Mouse (Mus musculus) kidney, embryonic 14.5 days (tissue): ENCODE data around the gene Nqo2. TPM values are rescaled to one million over a fixed set of nuclear protein-coding genes. Genes with fewer than 3 reads are reported as not detected.

Experiments
- ATAC-seq: fragments of 200-750 bp; cut with Nextera tagmentation; 2 replicates; pipeline ENCODE4 v1.8.0; 2017; ENCODE audit warnings: moderate number of reproducible peaks, mild to moderate bottlenecking, moderate TSS enrichment, moderate library complexity; ENCODE audit not compliant: low FRiP score, low TSS enrichment
- H3K27ac ChIP-seq: fragments of 300-500 bp; sonication (generic); 2 replicates; pipeline ENCODE4 v1.5.1; 2014; ENCODE audit warnings: low read depth, mild to moderate bottlenecking, low read length, moderate library complexity, mixed read lengths
- H3K27me3 ChIP-seq: fragments of 300-500 bp; sonication (generic); 2 replicates; pipeline ENCODE4 v1.6.1; 2014; ENCODE audit warnings: mild to moderate bottlenecking, low read length; ENCODE audit not compliant: control insufficient read depth, insufficient read depth
- H3K36me3 ChIP-seq: fragments of 300-500 bp; sonication (generic); 2 replicates; pipeline ENCODE4 v1.6.1; 2014; ENCODE audit warnings: low read length, mixed read lengths; ENCODE audit not compliant: control insufficient read depth, insufficient read depth
- H3K4me1 ChIP-seq: fragments of 300-500 bp; sonication (generic); 2 replicates; pipeline ENCODE4 v1.6.1; 2014; ENCODE audit warnings: low read length, mixed read lengths; ENCODE audit not compliant: control insufficient read depth, insufficient read depth
- H3K4me2 ChIP-seq: fragments of 300-500 bp; sonication (generic); replicated peaks from 2 replicates; pipeline ENCODE4 v1.6.1; 2014; ENCODE audit warnings: low read depth, mild to moderate bottlenecking, low read length
- H3K4me3 ChIP-seq: fragments of 300-500 bp; sonication (generic); 2 replicates; pipeline ENCODE4 v1.5.1; 2014; ENCODE audit warnings: mild to moderate bottlenecking, low read length
- H3K9ac ChIP-seq: fragments of 300-500 bp; sonication (generic); 2 replicates; pipeline ENCODE4 v1.6.1; 2014; ENCODE audit warnings: low read depth, mild to moderate bottlenecking, low read length, moderate library complexity
- H3K9me3 ChIP-seq: fragments of 300-500 bp; sonication (generic); 2 replicates; pipeline ENCODE4 v1.6.1; 2016; ENCODE audit warnings: low read length; ENCODE audit not compliant: control insufficient read depth
- WGBS: fragments of 180-500 bp; shearing (Covaris S2); extraction: QIAGEN DNeasy Blood & Tissue Kit; methylation state at CpG from one replicate; pipeline ENCODE4 v1.1.7; 2014; 5-methylcytosine and 5-hydroxymethylcytosine counted together
- polyA plus RNA-seq: library from polyadenylated mRNA; unstranded; fragments of >200 nt; fragmentation: Nextera tagmentation; extraction: Ambion mirVana; gene quantifications from 2 replicates; pipeline ENCODE4 v1.2.1, GENCODE M21; 2014

The Nqo2 gene
- polyA plus RNA-seq, 1 experiment from 2014 or later = 29.6 TPM

GRCm38 (mm10) chr13:33941288-33941808 lies 23.1 kb upstream of the Nqo2 start:
- Histone ChIP-seq H3K4me3 (no peak overlapping the region), H3K27me3 (no peaks in the 10 kb centered on the region), H3K9ac (no peak overlapping the region), H3K9me3 (no peaks in the 10 kb centered on the region), H3K4me2 (no peak overlapping the region), H3K4me1 (no peaks in the 10 kb centered on the region), H3K36me3 (no peaks in the 10 kb centered on the region), H3K27ac (no peak overlapping the region)
- 87% methylated on average over 5 of the region's 5 CpGs for WGBS
- no peak for ATAC-seq

DNA sequence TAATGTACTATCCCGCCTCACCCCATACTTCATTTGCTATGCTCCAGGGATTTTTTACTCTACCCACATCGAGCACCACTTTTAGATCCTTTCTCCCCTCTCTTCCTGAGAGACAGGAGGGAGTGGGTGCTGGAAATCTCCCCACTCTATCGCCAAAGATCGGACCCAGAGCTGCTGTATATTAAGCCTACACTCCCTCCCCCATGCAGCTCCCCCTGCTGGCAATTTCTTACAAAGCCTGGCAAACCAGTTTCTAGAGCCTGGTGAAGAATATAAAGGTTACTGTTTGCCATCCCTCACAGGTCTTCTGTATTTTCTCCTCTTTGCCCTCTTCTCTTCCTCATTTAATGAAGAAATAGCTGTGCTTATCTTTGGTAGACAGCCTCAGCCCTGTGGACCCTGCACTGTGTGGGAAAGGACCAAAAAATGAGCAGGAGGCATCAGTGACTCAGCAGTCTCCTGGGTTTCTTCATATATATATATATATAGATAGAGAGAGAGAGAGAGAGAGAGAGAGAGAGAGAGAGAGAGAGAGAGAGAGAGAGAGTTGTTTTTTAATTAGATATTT lies 22.2 kb upstream of the Nqo2 start:
- Histone ChIP-seq H3K9me3 (no peaks in the 10 kb centered on the region), H3K4me1 (no peaks in the 10 kb centered on the region), H3K4me3 (no peak overlapping the region), H3K27ac (no peak overlapping the region), H3K4me2 (no peak overlapping the region), H3K27me3 (no peaks in the 10 kb centered on the region), H3K36me3 (no peaks in the 10 kb centered on the region), H3K9ac (no peak overlapping the region)
- 42% methylated on average over 4 of the region's 4 CpGs for WGBS
- ATAC-seq = no peak

DNA sequence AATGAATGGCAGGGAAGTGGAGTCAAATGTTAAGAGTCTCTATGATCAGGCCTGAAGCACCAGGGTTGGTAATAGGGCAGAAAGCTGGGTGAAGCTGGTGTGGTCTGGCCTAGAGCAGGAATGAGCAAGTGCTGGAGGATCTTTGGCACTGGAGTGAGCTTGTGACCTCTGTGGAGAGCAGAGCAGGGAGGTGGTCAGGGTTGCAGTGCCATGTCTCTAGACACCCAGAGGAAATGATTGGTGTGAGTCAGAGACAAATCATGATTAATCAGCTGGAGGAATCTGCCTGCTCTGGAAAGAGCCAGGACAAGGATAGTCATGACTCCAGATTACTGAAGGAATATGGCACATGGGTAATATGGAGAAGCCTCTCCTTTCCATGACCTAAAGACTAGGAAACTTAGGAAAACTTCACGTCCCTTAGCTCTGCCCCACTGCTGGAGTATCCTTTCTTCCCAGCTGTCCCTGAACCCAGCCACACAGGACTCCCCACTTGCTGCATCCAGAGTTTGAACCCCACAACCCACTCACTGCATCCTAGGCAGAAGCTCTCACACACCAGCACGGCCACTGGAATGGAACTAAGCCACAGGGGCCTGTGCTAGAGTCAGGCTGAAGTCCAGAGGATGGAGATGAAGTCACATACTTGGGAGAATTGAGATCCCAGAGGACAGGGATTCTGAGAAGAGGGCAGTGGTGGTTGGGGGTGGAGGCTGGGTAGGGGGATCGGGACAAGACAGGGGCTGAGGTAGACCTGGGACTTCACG lies 13.0 kb upstream of the Nqo2 start:
- Histone ChIP-seq H3K4me2 (no peak overlapping the region), H3K4me1 (no peaks in the 10 kb centered on the region), H3K9ac (no peak overlapping the region), H3K4me3 (no peak overlapping the region), H3K36me3 (no peaks in the 10 kb centered on the region), H3K27me3 (no peaks in the 10 kb centered on the region), H3K27ac (no peak overlapping the region), H3K9me3 (no peaks in the 10 kb centered on the region)
- no peak for ATAC-seq
- WGBS = 85% methylated on average over 4 of the region's 4 CpGs

- Histone ChIP-seq H3K4me3 (no peak overlapping the region), H3K9me3 (no peaks in the 10 kb centered on the region), H3K4me1 (no peaks in the 10 kb centered on the region), H3K27ac (no peak overlapping the region), H3K9ac (no peak overlapping the region), H3K4me2 (no peak overlapping the region), H3K27me3 (no peaks in the 10 kb centered on the region), H3K36me3 (no peaks in the 10 kb centered on the region)
- no peak for ATAC-seq
- 24% methylated on average over 1 of the region's 1 CpGs for WGBS
Measured at GRCm38 (mm10) chr13:33952075-33952449, 12.4 kb upstream of the Nqo2 start.

- H3K36me3 ChIP-seq = no peaks in the 10 kb centered on the region
- H3K27me3 ChIP-seq = no peaks in the 10 kb centered on the region
- H3K9me3 ChIP-seq = no peaks in the 10 kb centered on the region
- no peak overlapping the region for H3K27ac ChIP-seq
- ATAC-seq = no peak
- 86% methylated on average over 2 of the region's 2 CpGs for WGBS
- no peak overlapping the region for H3K9ac ChIP-seq
- no peak overlapping the region for H3K4me2 ChIP-seq
- no peaks in the 10 kb centered on the region for H3K4me1 ChIP-seq
- no peak overlapping the region for H3K4me3 ChIP-seq
Measured at GRCm38 (mm10) chr13:33952947-33953346, 11.5 kb upstream of the Nqo2 start.

DNA sequence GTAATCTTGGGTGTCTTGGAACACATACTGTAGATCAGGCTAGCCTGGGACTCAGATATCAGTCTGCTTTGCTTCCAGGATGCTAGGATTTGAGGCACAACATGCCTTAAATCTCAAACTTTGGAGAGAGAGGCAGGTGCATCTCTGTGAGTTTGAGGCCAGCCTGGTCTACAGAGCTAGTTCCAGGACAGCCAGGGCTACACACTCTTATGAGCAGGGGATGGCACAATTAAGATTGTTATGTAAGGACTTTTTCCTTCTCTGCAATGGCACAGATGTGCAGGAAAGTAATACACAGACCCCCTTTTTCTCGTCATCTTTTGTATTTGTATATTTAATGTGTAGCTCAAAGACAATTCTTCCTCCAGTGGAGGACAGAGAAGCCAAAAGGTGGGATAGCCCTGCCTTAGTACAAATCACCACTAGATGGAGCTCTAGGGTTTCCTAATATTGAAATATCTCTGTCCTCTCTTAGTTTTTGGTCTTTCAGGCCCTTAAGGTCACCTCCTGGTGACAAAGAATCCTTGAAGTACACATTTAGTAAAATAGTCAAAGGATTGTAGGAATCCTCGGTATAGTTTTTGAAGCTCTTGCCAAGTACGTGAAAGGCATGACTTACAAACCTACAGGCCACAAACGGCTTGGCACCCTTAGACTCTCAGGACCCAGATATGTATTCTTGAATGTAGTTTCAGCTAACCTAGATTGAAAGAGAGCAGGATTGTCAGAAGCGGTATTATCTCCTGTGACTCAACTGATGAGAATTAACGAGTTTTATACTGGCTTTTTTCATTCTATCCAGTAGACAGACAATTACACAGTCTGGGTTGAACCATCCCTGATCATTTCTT lies 7.7 kb upstream of the Nqo2 start:
- Histone ChIP-seq H3K27me3 (no peaks in the 10 kb centered on the region), H3K36me3 (no peaks in the 10 kb centered on the region), H3K9me3 (no peaks in the 10 kb centered on the region), H3K4me1 (no peaks in the 10 kb centered on the region), H3K27ac (no peak overlapping the region), H3K9ac (no peak overlapping the region), H3K4me2 (no peak overlapping the region), H3K4me3 (no peak overlapping the region)
- peak; percentile 52; the same call in 1 of the 2 replicates for ATAC-seq
- 45% methylated on average over 6 of the region's 6 CpGs for WGBS

GRCm38 (mm10) chr13:33959771-33960170 lies 4.7 kb upstream of the Nqo2 start:
- Histone ChIP-seq H3K4me1 (no peaks in the 10 kb centered on the region), H3K27ac (no peak overlapping the region), H3K9ac (no peak overlapping the region), H3K4me2 (no peak overlapping the region), H3K9me3 (no peaks in the 10 kb centered on the region), H3K36me3 (no peaks in the 10 kb centered on the region), H3K27me3 (no peaks in the 10 kb centered on the region), H3K4me3 (no peak overlapping the region)
- 93% methylated on average over 2 of the region's 2 CpGs for WGBS
- ATAC-seq = no peak

- Histone ChIP-seq H3K36me3 (no peaks in the 10 kb centered on the region; the same call in 1 of the 2 replicates), H3K4me1 (peaks cover 6% of the 10 kb centered on the region; the same call in 1 of the 2 replicates), H3K9ac (peak overlapping the region; percentile 65), H3K4me3 (peak overlapping the region; percentile 59), H3K9me3 (no peaks in the 10 kb centered on the region), H3K27ac (peak overlapping the region; percentile 96), H3K4me2 (peak overlapping the region; percentile 51), H3K27me3 (no peaks in the 10 kb centered on the region)
- 18% methylated on average over 14 of the region's 14 CpGs for WGBS
- peak; percentile 36 for ATAC-seq
Measured at GRCm38 (mm10) chr13:33965056-33966024, 853 bp downstream of the Nqo2 start.
